Comparison of ENCODE assay signal across 8 mouse cellular contexts in genomic region chr19:36918441-36919301, GRCm38 (mm10). TPM values are rescaled to one million over a fixed set of nuclear protein-coding genes. Genes with fewer than 3 reads are reported as not detected.
DNase-seq lines count a peak whose midpoint lies in the region; ATAC-seq lines count a peak whose summit lies in the region.

No protein-coding gene starts in this region.

- peak; percentile 53 for ATAC-seq in erythroblast, adult 5-6 weeks (replicated peaks; ENCODE audit: low FRiP score, poor library complexity, severe bottlenecking)
- ATAC-seq in heart, embryonic 11.5 days (replicated peaks; ENCODE audit: insufficient number of reproducible peaks, low FRiP score, low TSS enrichment): peak; percentile 85
- peak; percentile 94 for ATAC-seq in kidney, embryonic 16.5 days (ENCODE audit: low FRiP score, low TSS enrichment)
- ATAC-seq in liver, embryonic 13.5 days (ENCODE audit: low read depth): peak; percentile 79
- peak; percentile 86 for ATAC-seq in stomach, embryonic 15.5 days (ENCODE audit: insufficient read depth, low FRiP score, low read depth)

- DNase-seq in A20 (ENCODE audit: low read depth, low spot score): peak; percentile 89
- peak; percentile 50 to 72 for DNase-seq in adrenal gland, postnatal 4 days (ENCODE audit: low spot score in 2 of 2)
- DNase-seq in liver, embryonic 13.5 days: peak; percentile 66
- peak; percentile 89 for DNase-seq in neural tube, embryonic 10.5 days (ENCODE audit: extremely low spot score, low spot score)

- peak overlapping the region; percentile 87 for H3K4me3 ChIP-seq in heart, embryonic 11.5 days (ENCODE audit: low read depth, low read length)
- peak overlapping the region; percentile 92 for H3K4me3 ChIP-seq in kidney, embryonic 16.5 days (ENCODE audit: low read length)
- peak overlapping the region; percentile 78 for H3K4me3 ChIP-seq in liver, embryonic 13.5 days (replicated peaks)
- H3K4me3 ChIP-seq in stomach, embryonic 15.5 days (replicated peaks): peak overlapping the region; percentile 89

- H3K27me3 ChIP-seq in heart, embryonic 11.5 days (ENCODE audit: control insufficient read depth, insufficient read depth, low read length): no peaks in the 10 kb centered on the region
- no peaks in the 10 kb centered on the region for H3K27me3 ChIP-seq in kidney, embryonic 16.5 days (ENCODE audit: insufficient read depth, low read length)
- peaks cover 21% of the 10 kb centered on the region for H3K27me3 ChIP-seq in liver, embryonic 13.5 days
- H3K27me3 ChIP-seq in stomach, embryonic 15.5 days (replicated peaks): no peaks in the 10 kb centered on the region

- no peaks in the 10 kb centered on the region for H3K36me3 ChIP-seq in heart, embryonic 11.5 days (ENCODE audit: control insufficient read depth, insufficient read depth, low read length)
- H3K36me3 ChIP-seq in kidney, embryonic 16.5 days (ENCODE audit: insufficient read depth, low read length): no peaks in the 10 kb centered on the region
- H3K36me3 ChIP-seq in liver, embryonic 13.5 days: no peaks in the 10 kb centered on the region
- H3K36me3 ChIP-seq in stomach, embryonic 15.5 days: no peaks in the 10 kb centered on the region

- under 1% methylated on average over 64 of the region's 85 CpGs for WGBS in heart, embryonic 11.5 days (ENCODE audit: insufficient replicate concordance)
- WGBS in kidney, embryonic 16.5 days: under 1% methylated on average over 85 of the region's 85 CpGs
- under 1% methylated on average over 85 of the region's 85 CpGs for WGBS in liver, embryonic 13.5 days (ENCODE audit: insufficient replicate concordance)
- under 1% methylated on average over 77 of the region's 85 CpGs for WGBS in stomach, embryonic 15.5 days

- no peaks in the 10 kb centered on the region for H3K9me3 ChIP-seq in heart, embryonic 11.5 days (replicated peaks; ENCODE audit: control insufficient read depth, low read length)
- H3K9me3 ChIP-seq in kidney, embryonic 16.5 days (ENCODE audit: low read length): no peaks in the 10 kb centered on the region
- no peaks in the 10 kb centered on the region for H3K9me3 ChIP-seq in liver, embryonic 13.5 days (replicated peaks)
- H3K9me3 ChIP-seq in stomach, embryonic 15.5 days: no peaks in the 10 kb centered on the region

- peak overlapping the region; percentile 92 for H3K27ac ChIP-seq in heart, embryonic 11.5 days (ENCODE audit: low read depth, low read length)
- peak overlapping the region; percentile 92 for H3K27ac ChIP-seq in kidney, embryonic 16.5 days (ENCODE audit: low read length)
- H3K27ac ChIP-seq in liver, embryonic 13.5 days: peak overlapping the region; percentile 68
- H3K27ac ChIP-seq in stomach, embryonic 15.5 days: peak overlapping the region; percentile 95

- H3K4me1 ChIP-seq in heart, embryonic 11.5 days (ENCODE audit: control insufficient read depth, insufficient read depth, low read length): no peaks in the 10 kb centered on the region
- H3K4me1 ChIP-seq in kidney, embryonic 16.5 days (ENCODE audit: insufficient read depth, low read length): peaks cover 10% of the 10 kb centered on the region
- H3K4me1 ChIP-seq in liver, embryonic 13.5 days (replicated peaks): peaks cover 28% of the 10 kb centered on the region
- H3K4me1 ChIP-seq in stomach, embryonic 15.5 days: 0 out of 2 replicates have a peak, but pooled peaks cover 2% of the 10 kb centered on the region

- H3K4me2 ChIP-seq in heart, embryonic 11.5 days: peak overlapping the region; percentile 79
- peak overlapping the region; percentile 73 for H3K4me2 ChIP-seq in kidney, embryonic 16.5 days (replicated peaks; ENCODE audit: low read depth, low read length)
- peak overlapping the region; percentile 92 for H3K4me2 ChIP-seq in liver, embryonic 13.5 days
- peak overlapping the region; percentile 85 for H3K4me2 ChIP-seq in stomach, embryonic 15.5 days

- H3K9ac ChIP-seq in heart, embryonic 11.5 days (ENCODE audit: low read depth, low read length): peak overlapping the region; percentile 89
- H3K9ac ChIP-seq in kidney, embryonic 16.5 days (replicated peaks; ENCODE audit: low read length): peak overlapping the region; percentile 82
- peak overlapping the region; percentile 77 for H3K9ac ChIP-seq in liver, embryonic 13.5 days
- H3K9ac ChIP-seq in stomach, embryonic 15.5 days: peak overlapping the region; percentile 84

RNA-seq across cellular contexts. Expression of gene Fgfbp3, which starts 0.7 kb away (rescaled TPM):
- 1 to 10 TPM; 5.5 to 7.2 TPM for total RNA-seq in adrenal gland, postnatal 4 days (2021)
- 3.5 and 4.2 TPM in 2 replicates for total RNA-seq in erythroblast, adult 5-6 weeks (2015; ENCODE audit: low replicate concordance)
- 1.1 and 2.8 TPM in 2 replicates for total RNA-seq in erythroblast, adult 5-6 weeks (2017; ENCODE audit: low replicate concordance)
- 3.7 and 4.0 TPM in 2 replicates for polyA plus RNA-seq in heart, embryonic 11.5 days (2014; fragmentation: Nextera tagmentation; extraction: Ambion mirVana)
- 5.7 and 5.8 TPM in 2 replicates for polyA plus RNA-seq in kidney, embryonic 16.5 days (2015; fragmentation: Nextera tagmentation; extraction: Ambion mirVana)
- polyA plus RNA-seq in liver, embryonic 13.5 days (2015; fragmentation: Nextera tagmentation; extraction: Ambion mirVana): 1.8 TPM in 2 replicates
- 5.4 and 6.1 TPM in 2 replicates for polyA plus RNA-seq in stomach, embryonic 15.5 days (2015; fragmentation: Nextera tagmentation; extraction: Ambion mirVana)

RNA-seq across cellular contexts. Expression of gene Btaf1, which starts 7.2 kb away (rescaled TPM):
- 10 to 100 TPM; 18.4 to 20.1 TPM for total RNA-seq in adrenal gland, postnatal 4 days (2021)
- total RNA-seq in erythroblast, adult 5-6 weeks (2015; ENCODE audit: low replicate concordance): 43.6 and 57.3 TPM in 2 replicates
- 117 and 148 TPM in 2 replicates for total RNA-seq in erythroblast, adult 5-6 weeks (2017; ENCODE audit: low replicate concordance)
- 12.8 and 13.7 TPM in 2 replicates for polyA plus RNA-seq in heart, embryonic 11.5 days (2014; fragmentation: Nextera tagmentation; extraction: Ambion mirVana)
- 10.4 and 11.1 TPM in 2 replicates for polyA plus RNA-seq in kidney, embryonic 16.5 days (2015; fragmentation: Nextera tagmentation; extraction: Ambion mirVana)
- 10.4 and 13.6 TPM in 2 replicates for polyA plus RNA-seq in liver, embryonic 13.5 days (2015; fragmentation: Nextera tagmentation; extraction: Ambion mirVana)
- polyA plus RNA-seq in stomach, embryonic 15.5 days (2015; fragmentation: Nextera tagmentation; extraction: Ambion mirVana): 9.8 and 10.0 TPM in 2 replicates

Comparison
In these comparisons a context has a peak if more than half of its experiments do, and no peak if none do; other contexts are left out.
1. Peak in every context shown above with its lines: DNase-seq, ATAC-seq, H3K4me3 ChIP-seq and H3K27ac ChIP-seq.